Mouse (Mus musculus) splenic B cell, adult 2 months (primary cell): ENCODE results near the gene Cep83.

Source experiments
- DNase-seq: peaks from one replicate; pipeline ENCODE4 v3.0.0-alpha.2; 2011; ENCODE audit warnings: low read depth, low spot score
- H3K27me3 ChIP-seq: 2 replicates; pipeline ENCODE4 v1.6.1; 2012; ENCODE audit warnings: mild to moderate bottlenecking, low read length, moderate library complexity, mixed read lengths; ENCODE audit not compliant: control insufficient read depth, poor library complexity, insufficient read depth, severe bottlenecking
- H3K36me3 ChIP-seq: 2 replicates; pipeline ENCODE4 v1.6.1; 2012; ENCODE audit warnings: mild to moderate bottlenecking, low read length, moderate library complexity, mixed read lengths; ENCODE audit not compliant: control insufficient read depth, poor library complexity, insufficient read depth, severe bottlenecking

Cep83 gene

GRCm38 (mm10) chr10:94827890-94828733, 139.7 kb downstream of the Cep83 start:
- DNase-seq, result peak; percentile 93

GRCm38 (mm10) chr10:94828734-94829230, 140.3 kb downstream of the Cep83 start:
- Histone ChIP-seq H3K36me3 (peaks cover 3% of the 10 kb centered on the region; the same call in 1 of the 2 replicates), H3K27me3 (no peaks in the 10 kb centered on the region)
- DNase-seq, result peak; percentile 53

More at GRCm38 (mm10) chr10:94827890-94828733, 139.7 kb downstream of the Cep83 start:
- no peaks in the 10 kb centered on the region for H3K27me3 ChIP-seq
- peaks cover 3% of the 10 kb centered on the region; the same call in 1 of the 2 replicates for H3K36me3 ChIP-seq

GRCm38 (mm10) chr10:94829407-94829806, 141.0 kb downstream of the Cep83 start:
- no peaks in the 10 kb centered on the region for H3K27me3 ChIP-seq
- H3K36me3 ChIP-seq, result peaks cover 3% of the 10 kb centered on the region; the same call in 1 of the 2 replicates
- DNase-seq, result peak; percentile 85

GRCm38 (mm10) chr10:94835874-94836273, 147.4 kb downstream of the Cep83 start:
- DNase-seq, result no peak
- no peaks in the 10 kb centered on the region for H3K27me3 ChIP-seq
- H3K36me3 ChIP-seq, result peaks cover 1% of the 10 kb centered on the region; the same call in 1 of the 2 replicates
